Mouse (Mus musculus): ENCODE results near the gene Camk1d.
"Not testable (repeated sequence)": the region's sequence is repeated elsewhere in the genome, so short reads cannot be mapped to it uniquely, and the experiment has no call there.

The Camk1d gene

GRCm38 (mm10) chr2:5614308-5614705 is 100.0 kb downstream of the Camk1d start:
- DNase-seq (ENCODE audit: low spot score in 2 of 2): no peak

GRCm38 (mm10) chr2:5613651-5614307 is 100.5 kb downstream of the Camk1d start:
- DNase-seq (ENCODE audit: low spot score in 2 of 2): peak; percentile 32 to 35

- DNase-seq (ENCODE audit: low spot score in 2 of 2): no peak
Measured at GRCm38 (mm10) chr2:5611601-5612000, 102.7 kb downstream of the Camk1d start.

- DNase-seq (ENCODE audit: low spot score in 2 of 2): no peak
Measured at GRCm38 (mm10) chr2:5610521-5610920, 103.8 kb downstream of the Camk1d start.

GRCm38 (mm10) chr2:5607920-5608841 is 106.1 kb downstream of the Camk1d start:
- DNase-seq (ENCODE audit: low spot score in 2 of 2): no peak

- DNase-seq (ENCODE audit: low spot score in 2 of 2): no peak
Measured at GRCm38 (mm10) chr2:5605849-5606248, 108.5 kb downstream of the Camk1d start.

GRCm38 (mm10) chr2:5602044-5602443 is 112.3 kb downstream of the Camk1d start:
- DNase-seq (ENCODE audit: low spot score in 2 of 2): no peak

GRCm38 (mm10) chr2:5601243-5601642 is 113.1 kb downstream of the Camk1d start:
- not testable (repeated sequence) for DNase-seq (ENCODE audit: low spot score in 2 of 2)

- DNase-seq (ENCODE audit: low spot score in 2 of 2): no peak
Measured at GRCm38 (mm10) chr2:5600183-5600962, 113.9 kb downstream of the Camk1d start.

- no peak for DNase-seq (ENCODE audit: low spot score in 2 of 2)
Measured at GRCm38 (mm10) chr2:5599713-5600112, 114.6 kb downstream of the Camk1d start.

GRCm38 (mm10) chr2:5598533-5598932 is 115.8 kb downstream of the Camk1d start:
- no peak for DNase-seq (ENCODE audit: low spot score in 2 of 2)

GRCm38 (mm10) chr2:5596882-5597281 is 117.4 kb downstream of the Camk1d start:
- DNase-seq (ENCODE audit: low spot score in 2 of 2): no peak

- no peak for DNase-seq (ENCODE audit: low spot score in 2 of 2)
Measured at GRCm38 (mm10) chr2:5595356-5596191, 118.7 kb downstream of the Camk1d start.

- DNase-seq (ENCODE audit: low spot score in 2 of 2): no peak
Measured at GRCm38 (mm10) chr2:5592461-5593136, 121.7 kb downstream of the Camk1d start.

GRCm38 (mm10) chr2:5590074-5590473 is 124.2 kb downstream of the Camk1d start:
- no peak for DNase-seq (ENCODE audit: low spot score in 2 of 2)

GRCm38 (mm10) chr2:5589163-5589562 is 125.2 kb downstream of the Camk1d start:
- DNase-seq (ENCODE audit: low spot score in 2 of 2): no peak

GRCm38 (mm10) chr2:5588329-5588982 is 125.9 kb downstream of the Camk1d start:
- DNase-seq (ENCODE audit: low spot score in 2 of 2): no peak

GRCm38 (mm10) chr2:5584318-5585027 is 129.8 kb downstream of the Camk1d start:
- DNase-seq (ENCODE audit: low spot score in 2 of 2): no peak

- peak; percentile 8 to 19 for DNase-seq (ENCODE audit: low spot score in 2 of 2)
Measured at GRCm38 (mm10) chr2:5579391-5579790, 134.9 kb downstream of the Camk1d start.

Measured in heart, adult 9 months (tissue).